Mouse (Mus musculus) cerebellum, adult 11-12 months (tissue): ENCODE data around the gene Rabgap1l.

Experiments used
- DNase-seq: peaks from one replicate; pipeline ENCODE4 v3.0.0; 2022

Gene Rabgap1l

GRCm38 (mm10) chr1:160588911-160589590 is 204.0 kb downstream of the Rabgap1l start:
- DNase-seq: no peak

DNA sequence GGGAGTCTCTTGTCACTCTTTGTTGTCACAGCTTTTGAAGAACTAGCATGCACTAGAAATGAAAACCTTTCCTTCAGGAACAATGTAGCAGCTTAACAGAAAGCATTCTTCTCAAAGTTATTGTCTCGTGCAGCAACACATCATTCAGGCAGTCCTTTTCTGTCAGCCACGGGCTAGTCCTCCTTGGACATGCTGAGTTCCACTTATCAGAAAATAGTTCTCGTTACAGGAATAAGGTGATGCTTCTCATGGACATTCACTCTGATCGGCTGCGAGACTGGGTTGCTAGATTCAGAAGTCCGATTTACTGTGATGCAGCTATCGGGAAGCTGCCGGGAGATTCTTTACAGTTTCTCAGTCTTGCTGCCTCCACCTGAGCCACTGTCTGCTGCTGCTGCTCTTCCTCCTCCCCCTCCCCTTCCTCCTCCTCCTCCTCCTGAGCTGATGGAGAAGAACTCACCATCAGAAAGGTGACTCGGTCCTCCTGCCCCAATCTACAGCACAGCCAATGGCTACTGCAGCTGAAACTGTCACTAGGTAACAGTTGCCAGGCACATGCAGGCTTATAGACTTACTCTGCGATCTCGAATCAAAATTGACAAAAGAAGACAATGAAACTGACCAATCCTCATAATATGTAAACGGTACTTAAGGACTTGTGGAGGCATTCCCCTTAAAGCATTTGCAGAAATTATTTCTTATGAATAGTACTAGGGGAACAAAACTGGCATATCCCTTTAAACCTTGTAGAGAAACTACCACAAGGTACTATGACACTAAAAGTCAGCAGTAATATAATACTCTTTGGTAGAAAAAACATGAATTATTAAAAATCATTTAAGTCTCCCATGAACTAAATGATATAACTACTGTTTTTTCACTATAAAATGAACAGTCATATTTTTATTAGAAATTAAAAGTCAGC is 213.4 kb downstream of the Rabgap1l start:
- DNase-seq: peak; percentile 14

DNA sequence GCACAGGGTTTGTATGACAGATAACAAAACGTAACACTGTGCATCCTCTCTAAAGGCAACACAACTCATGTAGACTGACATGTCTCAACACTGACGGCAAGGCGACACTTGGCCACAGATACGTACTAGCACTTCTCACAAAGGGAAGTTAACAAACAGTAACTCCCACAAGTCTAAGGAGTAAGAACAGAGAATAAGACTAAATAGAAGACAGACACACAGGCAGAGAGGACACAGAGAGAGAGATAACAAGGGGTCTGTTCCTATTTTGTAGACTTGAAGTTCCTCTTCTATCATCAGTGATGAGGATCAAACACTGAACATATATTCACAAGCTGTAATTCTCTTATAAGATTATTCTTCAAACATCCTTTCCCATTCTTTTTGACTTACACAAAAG is 216.9 kb downstream of the Rabgap1l start:
- no peak for DNase-seq

DNA sequence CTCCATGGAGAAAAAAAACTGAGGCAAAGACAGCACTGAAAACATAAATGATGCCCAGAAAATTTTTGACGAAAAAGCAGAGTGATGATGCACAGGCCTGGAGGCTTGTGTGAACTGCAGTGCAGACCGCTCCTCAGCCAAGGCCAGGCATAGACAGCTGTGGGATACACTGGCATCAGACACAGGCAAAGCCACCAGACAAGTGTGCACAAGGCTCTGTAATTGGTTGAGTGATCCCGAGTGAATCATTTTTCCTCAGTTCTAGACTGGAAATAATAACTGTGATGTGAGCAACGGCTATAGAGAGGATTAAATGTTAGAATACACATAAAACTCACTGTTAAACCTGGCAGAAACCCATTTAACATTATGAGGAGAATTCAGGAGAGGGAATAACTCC is 219.0 kb downstream of the Rabgap1l start:
- no peak for DNase-seq

GRCm38 (mm10) chr1:160566458-160566857 is 226.6 kb downstream of the Rabgap1l start:
- no peak for DNase-seq

DNA sequence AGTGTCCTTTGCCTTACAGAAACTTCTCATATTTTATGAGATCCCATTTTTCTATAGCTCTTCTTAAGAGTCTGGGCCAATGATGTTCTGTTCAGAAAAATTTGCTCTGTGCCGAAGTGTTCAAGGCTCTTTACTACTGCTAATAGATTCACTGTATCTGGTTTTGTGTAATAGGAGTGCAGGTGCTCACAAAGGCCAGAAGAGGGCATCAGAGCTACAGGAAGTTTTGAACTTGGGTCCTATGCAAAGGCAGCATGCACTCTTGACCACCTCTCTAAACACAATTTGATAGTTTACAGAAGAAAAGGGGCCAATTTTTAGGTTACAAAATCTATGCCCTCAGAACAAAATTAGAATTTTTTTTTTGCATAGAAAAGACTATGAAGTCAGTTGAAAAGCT is 231.6 kb downstream of the Rabgap1l start:
- DNase-seq: no peak

- DNase-seq: no peak
These were observed 242.4 kb downstream of the Rabgap1l start for GRCm38 (mm10) chr1:160550636-160551035.

GRCm38 (mm10) chr1:160547934-160548876 is 244.8 kb downstream of the Rabgap1l start:
- no peak for DNase-seq

DNA sequence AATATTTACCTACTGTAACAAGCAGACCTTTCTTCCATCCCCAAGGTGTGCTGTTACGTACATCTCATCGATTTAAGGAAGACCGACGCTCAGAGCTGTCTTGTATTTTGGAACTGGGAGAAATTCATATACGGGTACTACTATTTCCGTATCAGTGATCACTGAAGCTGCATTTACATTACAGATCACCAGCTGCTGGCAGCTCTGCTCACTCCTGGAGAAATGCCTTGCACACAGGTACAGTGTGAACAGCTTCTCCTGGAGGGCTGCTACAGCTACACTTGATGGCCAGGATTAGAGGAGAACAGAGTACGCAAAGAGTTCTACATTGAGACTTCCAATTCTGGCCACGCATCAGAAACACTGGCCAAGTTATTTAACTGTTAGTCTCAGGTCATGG is 257.4 kb downstream of the Rabgap1l start:
- DNase-seq: no peak

DNA sequence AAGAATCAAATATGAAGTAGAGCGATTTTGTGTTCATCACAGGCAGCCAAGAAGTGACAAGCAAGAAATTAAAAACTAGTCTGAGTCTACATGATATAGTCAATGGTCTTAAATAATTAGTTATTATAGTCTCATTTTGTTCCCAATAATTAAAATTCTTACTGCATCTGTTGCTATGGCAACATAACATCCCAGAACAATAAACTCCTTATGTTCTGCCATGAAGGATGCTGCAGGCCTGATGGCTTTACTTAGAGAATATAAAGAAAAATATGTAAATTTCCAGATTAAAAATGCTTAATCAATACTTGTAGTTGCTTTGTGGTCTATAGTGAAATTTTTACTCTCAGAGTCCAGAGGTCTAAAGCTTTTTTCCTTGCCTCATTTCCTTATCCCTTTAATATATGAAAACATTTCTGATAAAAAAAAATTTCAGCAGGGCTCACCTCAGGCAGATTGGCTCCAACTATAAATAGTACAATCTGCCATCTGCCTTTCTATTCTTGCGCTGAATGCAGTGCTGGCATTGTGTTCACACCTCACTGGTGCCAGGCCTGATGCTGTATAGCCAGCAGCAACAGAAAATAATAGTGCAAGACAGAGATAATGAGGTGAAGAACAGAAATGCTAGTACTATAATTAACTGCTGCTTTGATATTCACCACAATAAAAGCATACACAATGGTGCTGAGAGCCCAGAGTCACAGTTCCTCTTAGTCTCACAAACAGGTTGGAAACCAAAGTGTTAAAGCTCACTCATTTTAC is 258.3 kb downstream of the Rabgap1l start:
- DNase-seq: peak; percentile 86

DNA sequence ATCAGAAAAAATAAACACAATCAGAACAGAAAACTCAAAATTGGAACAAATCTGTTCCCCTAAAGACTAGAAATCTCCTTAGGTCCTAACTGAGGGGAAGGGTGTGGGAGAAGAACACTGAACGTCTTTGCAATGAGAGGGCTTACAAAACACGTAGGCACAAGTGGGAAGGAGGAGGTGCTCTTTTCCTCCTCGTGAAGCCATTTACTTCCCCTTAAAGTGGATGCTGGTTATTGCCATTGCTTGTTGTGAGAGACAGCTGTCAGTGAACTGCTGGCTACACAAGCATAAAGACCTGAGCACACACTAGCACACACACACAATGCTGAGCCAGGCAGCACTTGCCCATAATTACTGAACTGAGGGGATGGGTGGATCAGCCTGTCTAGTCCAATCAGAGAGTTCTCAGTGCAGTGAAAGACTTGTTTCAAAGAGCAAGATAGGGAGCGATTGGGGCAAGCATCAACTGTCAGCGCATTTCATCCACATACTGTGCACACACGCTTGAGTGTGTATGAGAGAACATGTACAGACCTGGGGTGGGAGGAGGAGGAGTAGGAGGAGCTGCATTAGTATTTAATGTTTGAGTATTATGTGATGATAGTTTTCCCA is 259.7 kb downstream of the Rabgap1l start:
- no peak for DNase-seq

- DNase-seq: peak; percentile 81
These were observed 261.6 kb downstream of the Rabgap1l start for GRCm38 (mm10) chr1:160531402-160531801.

- no peak for DNase-seq
These were observed 271.1 kb downstream of the Rabgap1l start for GRCm38 (mm10) chr1:160521918-160522317.

DNA sequence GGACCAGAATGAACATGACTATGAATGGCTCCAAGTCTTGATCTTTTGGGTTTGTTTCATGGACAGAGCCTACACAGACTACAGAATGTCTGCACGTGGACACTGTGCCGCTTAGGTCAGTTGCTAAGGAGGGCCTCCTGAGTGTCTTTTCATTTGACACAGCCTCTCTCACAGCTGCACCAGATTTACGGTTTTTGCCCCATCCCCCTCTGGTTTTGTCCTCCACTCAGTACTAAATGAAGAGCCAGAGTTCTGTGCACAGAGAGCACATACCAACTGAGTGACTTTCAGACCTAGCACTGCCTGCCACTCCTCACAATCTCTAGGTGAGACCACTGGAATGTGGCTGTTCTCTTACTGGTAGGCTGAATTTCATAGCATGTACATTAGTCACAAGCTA is 272.3 kb downstream of the Rabgap1l start:
- no peak for DNase-seq

DNA sequence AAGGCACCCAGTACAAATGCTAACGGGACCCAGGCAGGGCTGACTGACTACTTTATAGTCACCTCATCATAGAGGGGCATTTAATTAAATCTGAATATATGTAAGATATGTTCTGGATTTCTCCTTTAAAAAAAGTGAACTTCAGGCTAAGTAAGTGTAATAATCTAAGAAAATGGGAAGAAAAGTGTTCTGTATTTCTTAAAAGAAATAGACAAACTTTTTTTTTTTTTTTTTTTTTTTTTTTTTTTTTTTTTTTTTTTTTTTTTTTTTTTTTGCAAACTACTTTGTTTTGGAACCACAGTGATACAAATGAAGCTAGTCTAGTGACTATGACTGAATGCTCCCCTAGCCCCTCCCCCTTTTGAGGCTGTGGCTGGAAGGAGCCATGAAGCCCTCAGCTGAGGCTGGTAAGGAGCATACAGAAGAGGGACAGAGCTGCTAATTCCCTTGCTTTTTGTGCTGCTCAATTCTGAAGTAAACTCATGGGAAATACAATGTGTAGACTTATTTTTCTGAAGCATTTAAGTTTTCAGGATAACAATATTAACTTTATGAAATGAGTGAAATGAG is 273.0 kb downstream of the Rabgap1l start:
- DNase-seq: no peak

DNA sequence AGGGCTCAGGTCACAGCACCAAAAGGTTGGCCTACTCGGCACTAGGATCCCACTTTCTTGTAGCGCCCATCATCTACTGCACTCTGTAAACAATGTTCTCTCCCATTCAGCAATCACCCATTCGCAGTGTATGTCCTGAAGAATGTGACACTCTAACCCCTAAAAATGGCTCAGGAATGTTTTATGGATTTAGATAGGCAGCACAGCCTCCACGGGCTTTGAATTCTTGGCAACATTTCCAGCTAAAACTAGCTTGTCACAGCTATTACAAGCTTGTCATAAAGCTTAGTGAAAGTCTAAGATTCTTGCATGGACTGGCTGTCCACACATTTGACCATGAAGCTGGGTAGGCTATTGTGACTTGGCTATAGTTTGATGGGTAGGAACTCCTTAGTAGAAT is 274.5 kb downstream of the Rabgap1l start:
- DNase-seq: no peak

GRCm38 (mm10) chr1:160507766-160508165 is 285.2 kb downstream of the Rabgap1l start:
- DNase-seq: no peak

DNA sequence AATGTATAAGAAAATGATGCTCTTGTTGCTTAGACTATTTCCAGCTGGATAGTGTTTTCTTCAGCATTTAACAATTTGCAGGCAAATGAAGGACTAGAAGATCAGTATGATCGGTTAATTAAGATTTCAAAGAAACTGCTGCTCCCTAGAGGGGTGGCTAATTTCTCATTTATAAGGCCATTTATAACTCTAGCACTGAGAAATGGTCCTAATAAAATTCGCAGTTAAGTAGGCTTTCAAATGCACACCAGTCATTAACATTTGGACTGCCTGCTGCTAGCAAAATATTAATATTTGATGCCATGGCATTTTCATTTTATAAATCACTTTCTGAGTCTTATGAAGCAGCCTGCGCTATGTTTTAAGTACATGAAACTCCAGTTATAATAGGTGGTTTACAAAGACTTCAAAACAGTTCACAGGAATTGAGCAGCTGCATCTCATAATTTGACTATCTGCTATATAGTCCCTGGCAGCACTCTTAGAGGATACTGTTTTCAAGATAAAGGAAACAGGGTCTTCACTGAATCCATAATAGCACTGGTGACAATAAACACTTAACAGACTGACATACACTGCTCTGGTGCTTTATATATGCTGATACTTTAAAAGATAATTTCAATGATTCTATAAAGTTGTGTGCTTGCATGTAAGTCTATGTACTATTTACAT is 296.0 kb downstream of the Rabgap1l start:
- no peak for DNase-seq

DNA sequence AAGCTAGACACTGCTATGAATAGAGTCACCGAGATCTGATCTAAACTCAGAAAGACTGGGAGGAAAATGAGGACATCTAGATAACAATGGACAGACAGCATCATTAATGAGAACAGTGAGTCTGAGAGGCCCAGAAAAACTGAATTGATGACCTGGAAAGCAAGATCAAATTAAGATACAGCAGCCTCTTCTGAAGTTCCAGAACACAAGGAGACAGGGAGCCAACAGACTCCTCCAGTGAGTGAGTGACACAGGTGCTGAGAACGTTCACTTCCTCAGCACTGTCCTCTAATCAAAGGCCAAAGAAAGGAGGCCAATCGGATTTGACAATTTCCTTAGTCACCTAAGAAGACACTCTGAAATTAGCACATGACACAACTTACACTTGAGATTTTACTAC is 307.3 kb downstream of the Rabgap1l start:
- no peak for DNase-seq

DNA sequence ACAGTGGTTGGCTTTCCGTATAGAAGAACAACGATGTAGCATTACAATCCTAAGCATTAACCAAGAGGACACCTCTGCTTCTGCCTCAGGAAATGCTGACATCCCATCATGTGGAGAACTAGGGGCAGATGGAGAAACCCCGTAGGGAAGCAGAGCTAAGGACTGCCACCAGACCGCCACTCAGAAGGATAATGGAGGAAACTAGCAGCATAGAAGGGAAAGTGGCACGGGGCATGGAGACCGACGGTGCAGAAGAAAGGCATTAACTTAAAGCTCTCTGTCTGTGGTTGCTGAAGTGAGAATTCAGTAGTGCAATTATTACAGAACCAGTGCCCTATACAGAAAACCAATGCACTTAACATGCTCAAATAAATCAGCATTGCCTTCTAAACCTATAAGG is 308.0 kb downstream of the Rabgap1l start:
- no peak for DNase-seq

DNA sequence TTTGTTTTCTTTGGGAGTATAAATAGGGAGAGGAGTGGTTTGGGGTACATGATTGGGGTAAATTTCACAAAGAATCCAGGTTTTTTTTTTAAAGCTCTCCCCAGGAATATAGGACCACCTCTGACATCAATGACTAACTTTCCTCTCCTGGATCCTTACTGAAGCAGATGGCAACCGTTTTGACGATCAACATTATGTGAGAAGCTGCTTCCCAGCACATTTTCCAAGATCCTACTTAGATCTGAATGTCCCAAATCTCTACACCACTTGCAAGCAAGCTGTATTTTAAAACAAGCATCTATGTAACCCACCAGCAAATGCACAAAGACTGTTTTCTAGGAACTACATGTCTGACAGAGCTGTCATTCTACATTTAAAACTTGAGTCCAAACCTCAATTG is 311.4 kb downstream of the Rabgap1l start:
- no peak for DNase-seq
